Mouse (Mus musculus): ENCODE results near the gene Epha5.

Epha5 gene

GRCm38 (mm10) chr5:84417062-84417879 is at the start of gene Epha5:
Gene Epha5, minus strand, starts transcription at chr5:84417382.
- peak; percentile 32 to 64 for DNase-seq (ENCODE audit: low spot score in 2 of 2)

GRCm38 (mm10) chr5:84456216-84456615 is 39.0 kb upstream of the Epha5 start:
- no peak for DNase-seq (ENCODE audit: low spot score in 2 of 2)

DNA sequence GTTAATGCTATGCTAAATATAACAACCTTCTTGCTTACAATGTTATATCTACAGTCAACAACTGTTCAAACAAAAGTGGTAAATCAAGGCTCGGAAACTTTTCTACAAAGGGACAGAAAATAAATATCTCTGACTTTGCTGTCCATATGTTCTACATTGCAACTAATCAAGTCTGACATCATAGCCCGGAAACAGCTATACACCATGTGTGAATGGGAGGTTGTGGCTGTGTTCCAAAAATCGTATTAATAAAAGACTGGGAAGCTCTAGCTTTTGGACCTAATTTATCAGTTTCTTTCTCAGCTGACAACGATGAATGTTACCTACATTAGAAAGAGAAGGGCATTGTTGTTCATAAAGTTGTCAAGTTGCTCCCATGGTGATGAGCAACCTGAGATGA is 37.5 kb upstream of the Epha5 start:
- no peak for DNase-seq (ENCODE audit: low spot score in 2 of 2)

DNA sequence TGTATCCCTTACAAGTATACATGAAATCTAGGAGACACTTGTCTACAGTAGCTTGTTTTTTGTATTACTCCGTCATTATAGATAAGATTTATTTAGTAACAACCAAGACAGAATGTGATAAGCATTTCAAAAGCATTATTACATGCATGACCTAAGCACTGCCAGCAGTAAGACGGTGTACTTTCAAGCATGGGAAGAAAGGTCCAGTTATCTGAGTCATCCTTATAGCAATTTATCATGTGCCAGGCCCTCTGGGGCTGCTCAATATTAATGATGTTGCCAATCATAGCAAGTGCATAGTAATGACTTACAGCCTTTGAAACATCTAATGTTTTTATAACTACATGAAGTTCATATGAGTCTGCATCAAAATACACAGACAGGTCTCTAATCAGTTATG is 36.7 kb upstream of the Epha5 start:
- no peak for DNase-seq (ENCODE audit: low spot score in 2 of 2)

- DNase-seq (ENCODE audit: low spot score in 2 of 2): no peak
Measured at GRCm38 (mm10) chr5:84440232-84440631, 23.1 kb upstream of the Epha5 start.

GRCm38 (mm10) chr5:84415961-84416821 is 991 bp downstream of the Epha5 start:
- peak in 1 of 2 experiments; percentile 16 for DNase-seq (ENCODE audit: low spot score in 2 of 2)

- no peak for DNase-seq (ENCODE audit: low spot score in 2 of 2)
Measured at GRCm38 (mm10) chr5:84414931-84415431, 2.2 kb downstream of the Epha5 start.

GRCm38 (mm10) chr5:84413026-84413425 is 4.2 kb downstream of the Epha5 start:
- no peak for DNase-seq (ENCODE audit: low spot score in 2 of 2)

- DNase-seq (ENCODE audit: low spot score in 2 of 2): no peak
Measured at GRCm38 (mm10) chr5:84408370-84408769, 8.8 kb downstream of the Epha5 start.

DNA sequence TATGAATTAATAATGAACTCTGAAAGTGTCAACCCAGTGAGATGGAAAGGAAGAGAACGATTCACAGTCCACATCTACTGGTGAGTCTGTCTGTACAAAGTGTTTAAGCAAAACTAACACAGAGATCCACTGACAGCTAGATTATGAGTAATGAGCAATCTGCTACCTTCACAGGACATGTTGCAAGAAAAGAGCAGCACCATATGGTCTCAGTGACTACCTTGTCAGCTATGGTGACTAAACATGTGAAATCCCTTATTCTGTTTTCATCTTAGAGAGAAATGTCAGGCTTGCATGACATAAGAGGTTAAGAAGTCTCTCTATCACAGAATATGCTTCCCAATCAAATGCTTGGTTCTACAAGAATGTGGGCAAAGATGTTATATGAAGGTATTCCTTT is 20.1 kb downstream of the Epha5 start:
- no peak for DNase-seq (ENCODE audit: low spot score in 2 of 2)

DNA sequence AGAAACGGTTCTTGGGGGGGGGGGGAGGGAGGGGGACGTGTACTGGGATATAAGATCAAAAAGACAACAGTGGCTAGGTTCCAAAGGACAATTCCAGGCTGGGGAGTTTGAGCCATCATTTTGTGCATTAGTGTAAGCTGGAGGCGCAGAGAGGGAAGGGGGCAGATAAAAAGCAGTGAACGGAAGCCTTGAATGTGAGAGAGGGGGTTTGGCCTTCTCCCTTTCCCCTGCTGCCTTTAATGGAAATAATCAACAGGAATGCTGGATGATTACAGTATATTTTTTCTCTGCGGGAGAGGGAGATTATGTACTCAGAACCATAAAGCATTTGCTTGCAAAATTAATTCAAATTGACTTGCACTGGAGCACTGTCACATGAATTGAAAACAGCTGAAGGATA is 51.8 kb downstream of the Epha5 start:
- no peak for DNase-seq (ENCODE audit: low spot score in 2 of 2)

- no peak for DNase-seq (ENCODE audit: low spot score in 2 of 2)
Measured at GRCm38 (mm10) chr5:84359430-84359829, 57.8 kb downstream of the Epha5 start.

DNA sequence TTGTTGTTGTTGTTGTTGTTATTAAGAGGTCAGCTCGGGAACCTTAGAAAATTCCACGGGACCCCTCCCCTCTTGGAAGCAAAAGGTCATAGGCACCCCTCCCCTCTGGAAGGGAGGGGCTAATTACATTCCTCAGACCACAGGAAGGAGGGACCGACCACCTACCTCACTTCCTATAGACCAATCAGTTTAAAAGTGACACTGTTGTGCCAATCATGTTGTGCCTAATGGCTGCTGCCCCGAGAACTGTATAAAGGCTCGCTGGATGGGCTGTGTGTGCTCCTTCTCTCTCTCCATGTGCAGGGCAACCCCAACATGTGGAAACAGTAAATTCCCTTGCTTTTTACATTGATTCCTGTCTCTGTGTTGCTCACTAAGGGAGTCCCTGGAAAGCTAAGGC is 64.1 kb downstream of the Epha5 start:
- DNase-seq (ENCODE audit: low spot score in 2 of 2): no peak

GRCm38 (mm10) chr5:84346728-84347499 is 70.3 kb downstream of the Epha5 start:
- DNase-seq (ENCODE audit: low spot score in 2 of 2): no peak

DNA sequence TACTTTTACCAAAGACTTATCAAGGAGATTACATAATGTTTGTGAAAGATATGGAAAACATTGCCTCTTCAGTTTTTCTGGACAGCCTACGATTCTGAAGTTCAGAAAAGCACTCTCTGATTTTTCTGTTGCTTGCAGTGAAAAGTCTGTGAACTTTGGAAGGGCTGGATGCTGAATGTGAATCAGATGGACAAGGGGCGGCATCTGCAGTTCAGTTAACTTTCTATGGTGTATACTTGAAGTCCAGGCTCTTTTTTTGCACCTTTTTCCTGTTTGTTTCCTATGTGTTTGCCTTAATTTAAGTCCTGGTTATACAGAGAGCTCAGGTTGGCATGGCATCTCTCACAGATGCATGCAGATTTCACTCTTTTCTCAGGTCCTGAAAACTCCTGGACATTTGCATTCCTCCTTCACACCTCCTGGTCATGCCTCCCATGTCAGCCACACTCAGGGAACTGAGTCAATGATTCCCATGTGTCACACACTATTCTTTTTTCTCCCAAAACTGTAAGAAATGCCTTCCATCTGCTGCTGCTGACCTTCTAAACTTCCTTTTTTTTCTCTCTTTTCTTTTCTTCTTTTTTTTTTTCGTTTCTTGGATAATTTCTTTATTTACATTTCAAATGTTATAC is 81.2 kb downstream of the Epha5 start:
- DNase-seq (ENCODE audit: low spot score in 2 of 2): no peak

- DNase-seq (ENCODE audit: low spot score in 2 of 2): no peak
Measured at GRCm38 (mm10) chr5:84334481-84334880, 82.7 kb downstream of the Epha5 start.

GRCm38 (mm10) chr5:84331631-84332030 is 85.6 kb downstream of the Epha5 start:
- DNase-seq (ENCODE audit: low spot score in 2 of 2): no peak

DNA sequence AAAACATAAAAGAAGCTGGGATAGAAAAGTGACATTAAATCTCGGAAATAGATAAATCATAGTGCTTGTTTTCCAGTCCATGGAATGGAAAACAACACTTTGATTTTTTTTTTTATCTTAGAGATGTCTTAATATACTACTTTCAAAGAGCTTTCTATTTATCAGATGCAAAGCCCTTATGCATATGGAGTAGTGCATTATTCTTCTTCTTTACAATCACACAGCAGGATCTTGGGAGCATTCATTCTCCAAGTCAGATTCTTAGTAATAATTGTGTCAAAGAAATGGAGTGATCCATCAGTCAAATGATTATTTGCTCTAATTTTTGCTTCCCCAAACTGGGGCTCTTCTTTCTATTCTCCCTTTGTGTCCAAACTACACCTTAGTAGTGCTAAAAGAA is 96.6 kb downstream of the Epha5 start:
- DNase-seq (ENCODE audit: low spot score in 2 of 2): no peak

DNA sequence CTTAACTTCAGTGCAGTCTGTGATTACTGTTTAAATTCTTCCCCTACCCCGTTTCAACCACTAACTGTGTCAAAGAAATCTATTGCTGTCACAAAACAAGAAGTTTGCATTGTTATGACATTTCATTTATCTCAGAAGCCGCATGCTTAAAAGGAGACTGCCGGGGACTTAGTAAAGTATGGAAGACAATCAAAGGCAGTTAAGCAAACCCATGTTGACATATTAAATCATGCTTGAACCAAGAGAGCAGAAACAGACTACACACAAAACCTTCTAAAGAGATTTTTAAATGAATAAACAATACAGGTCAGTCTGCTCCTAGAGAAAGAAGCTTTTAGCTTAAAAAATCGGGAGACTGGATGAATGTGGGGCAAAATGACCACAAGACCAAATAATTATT is 97.0 kb downstream of the Epha5 start:
- DNase-seq (ENCODE audit: low spot score in 2 of 2): no peak

GRCm38 (mm10) chr5:84318814-84319340 is 98.3 kb downstream of the Epha5 start:
- DNase-seq (ENCODE audit: low spot score in 2 of 2): no peak

DNA sequence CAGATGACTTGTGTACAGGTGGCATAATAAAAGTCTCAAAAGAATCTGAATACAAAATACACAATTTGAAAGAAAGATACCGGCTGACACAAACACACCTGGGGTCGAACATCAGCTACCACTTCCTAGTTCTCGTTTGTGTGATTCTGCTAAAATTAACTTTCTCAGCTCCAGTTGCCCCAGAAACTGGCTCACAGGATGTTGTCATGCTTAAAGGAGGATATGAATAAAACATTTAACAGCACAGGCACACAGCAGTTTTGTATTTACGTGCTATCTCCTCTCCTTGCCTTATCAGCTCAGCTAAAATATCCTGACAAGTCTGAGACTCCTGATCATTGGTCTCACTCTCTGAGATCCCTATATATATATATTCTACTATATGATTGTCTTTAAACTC is 99.3 kb downstream of the Epha5 start:
- DNase-seq (ENCODE audit: low spot score in 2 of 2): no peak
